Mouse (Mus musculus) cerebellum, postnatal 4 days (tissue): ENCODE data around the gene Capza2.

Source experiments
- DNase-seq, 2 experiments: peaks; one replicate each; pipeline ENCODE4 v3.0.0; 2022; ENCODE audit warnings: low spot score in 2 of 2, mixed read lengths in 1 of 2

Capza2 gene

DNA sequence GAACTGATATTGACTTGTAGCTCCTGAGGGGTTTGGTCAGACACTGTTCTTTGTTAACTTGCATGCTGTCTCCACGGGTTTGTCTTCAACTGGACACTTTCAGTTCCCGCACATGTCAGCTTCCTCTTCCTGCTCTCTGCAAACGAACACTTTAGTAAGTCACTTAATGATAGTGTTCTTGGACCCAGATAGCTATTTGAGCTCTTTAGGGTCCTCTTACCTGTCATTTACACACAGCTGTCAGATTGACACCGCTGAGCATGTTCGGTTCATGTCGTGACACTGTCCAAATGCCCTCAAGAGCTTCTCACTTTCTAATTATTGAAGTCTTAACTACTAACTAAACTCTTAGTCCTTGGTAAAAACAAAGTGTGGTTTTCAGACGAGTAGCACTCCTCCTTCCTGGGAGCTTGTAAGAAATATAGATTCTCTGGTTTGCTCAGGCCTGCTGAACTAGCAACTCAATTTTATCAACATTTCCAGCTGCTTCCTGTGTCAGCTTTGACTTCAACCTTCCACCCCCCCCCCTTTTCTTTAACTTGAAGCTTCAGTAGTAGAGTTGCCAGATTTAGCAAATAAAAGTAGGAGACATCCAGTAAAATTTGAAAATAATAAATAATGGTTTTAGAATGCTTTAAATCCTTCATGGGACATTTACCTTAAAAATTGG is at the start of gene Capza2:
Gene Capza2, plus strand, starts transcription at position 620 of the 670 bp plus-strand sequence.
- no peak for DNase-seq

GRCm38 (mm10) chr6:17589049-17589952 is 46.7 kb upstream of the Capza2 start:
- DNase-seq: peak; percentile 78 to 85

- DNase-seq: no peak
Measured at GRCm38 (mm10) chr6:17589953-17590627, 45.9 kb upstream of the Capza2 start.

- DNase-seq: no peak
Measured at GRCm38 (mm10) chr6:17593971-17594370, 42.1 kb upstream of the Capza2 start.

DNA sequence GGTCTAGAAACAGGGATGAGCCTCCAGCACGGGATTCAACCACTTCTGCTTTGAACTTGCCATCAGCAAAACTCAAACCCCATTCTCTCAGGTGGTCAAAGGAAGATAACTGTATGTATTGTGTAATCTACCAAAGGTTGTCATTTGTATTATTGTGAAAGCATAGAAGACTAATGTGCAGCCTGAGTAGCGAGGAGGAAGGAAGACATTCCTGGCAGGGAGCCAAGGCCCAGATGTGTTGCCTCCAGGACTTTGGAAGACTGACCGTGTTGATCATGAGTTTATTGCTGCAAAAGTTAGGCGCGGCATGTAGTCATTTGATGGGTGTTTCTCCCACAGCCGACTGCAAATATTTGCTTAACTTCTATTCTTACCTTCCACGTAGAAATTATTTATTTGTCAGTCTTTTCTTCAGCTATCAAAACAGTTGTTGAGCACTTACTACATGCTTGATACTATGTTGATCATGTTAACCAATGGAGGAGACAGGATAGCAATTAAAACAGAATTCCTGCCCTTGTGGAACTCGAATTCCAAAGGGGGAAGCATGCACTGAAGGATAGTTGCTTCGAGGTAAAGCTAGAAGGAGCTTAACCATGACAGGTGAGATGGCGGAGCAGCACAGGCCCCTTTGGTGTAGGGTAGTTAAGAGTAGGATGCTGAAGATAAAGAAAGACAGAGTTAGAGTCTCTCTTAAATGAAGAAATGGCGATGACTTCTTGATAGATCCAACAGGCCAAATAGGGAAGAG is 40.1 kb upstream of the Capza2 start:
- DNase-seq: no peak

- no peak for DNase-seq
Measured at GRCm38 (mm10) chr6:17599373-17599772, 36.7 kb upstream of the Capza2 start.

DNA sequence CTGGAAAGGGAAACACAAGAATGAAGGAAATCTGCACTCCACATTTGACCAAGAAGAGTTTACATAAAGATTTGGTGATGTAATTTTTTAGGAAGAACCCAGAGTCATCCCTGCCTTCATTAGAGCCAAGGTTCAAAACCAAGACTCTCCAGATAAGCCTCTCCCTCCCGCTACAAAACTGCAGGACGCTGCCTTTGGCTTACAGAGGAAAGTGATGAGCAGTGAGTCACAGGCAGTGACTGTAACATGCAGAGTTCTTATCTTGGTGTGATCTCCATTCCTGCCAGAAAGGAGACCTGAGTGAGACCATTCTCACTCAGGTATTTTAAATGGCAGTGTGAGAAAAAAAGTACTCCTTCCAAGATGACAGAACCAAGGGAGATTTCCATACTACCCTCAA is 34.5 kb upstream of the Capza2 start:
- DNase-seq: no peak

- DNase-seq: no peak
Measured at GRCm38 (mm10) chr6:17606915-17607314, 29.1 kb upstream of the Capza2 start.

DNA sequence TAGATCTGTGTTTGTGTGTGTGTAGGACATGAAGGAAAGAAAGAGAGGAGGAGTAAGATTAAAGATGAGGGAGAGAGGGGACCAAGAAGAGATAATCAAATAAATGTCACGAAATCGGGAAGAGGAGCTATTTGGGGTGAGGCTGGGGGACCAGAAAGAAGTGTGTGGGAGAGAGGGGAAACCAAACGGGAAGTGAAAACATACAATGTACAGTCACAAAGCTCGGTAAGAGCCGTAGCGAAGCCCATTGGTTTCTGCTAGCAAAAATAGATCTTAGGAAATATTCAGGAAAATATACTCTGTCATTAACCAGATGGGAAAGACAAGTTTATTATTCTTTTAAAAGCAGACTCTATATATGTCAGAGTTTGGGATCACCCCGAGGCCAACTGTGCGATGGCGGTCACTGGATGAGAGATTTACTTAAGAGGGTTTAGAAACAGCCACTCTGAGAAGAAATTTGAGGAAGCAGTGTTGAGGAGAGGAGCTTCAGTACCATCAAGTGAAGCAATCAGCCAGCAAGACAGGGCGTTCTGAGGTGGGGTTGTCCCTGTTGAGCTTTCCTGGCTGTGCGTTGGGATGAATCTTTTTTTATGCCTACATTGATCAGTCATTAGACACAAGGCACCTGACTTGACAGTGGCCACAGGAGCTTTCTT is 24.6 kb upstream of the Capza2 start:
- DNase-seq: no peak

DNA sequence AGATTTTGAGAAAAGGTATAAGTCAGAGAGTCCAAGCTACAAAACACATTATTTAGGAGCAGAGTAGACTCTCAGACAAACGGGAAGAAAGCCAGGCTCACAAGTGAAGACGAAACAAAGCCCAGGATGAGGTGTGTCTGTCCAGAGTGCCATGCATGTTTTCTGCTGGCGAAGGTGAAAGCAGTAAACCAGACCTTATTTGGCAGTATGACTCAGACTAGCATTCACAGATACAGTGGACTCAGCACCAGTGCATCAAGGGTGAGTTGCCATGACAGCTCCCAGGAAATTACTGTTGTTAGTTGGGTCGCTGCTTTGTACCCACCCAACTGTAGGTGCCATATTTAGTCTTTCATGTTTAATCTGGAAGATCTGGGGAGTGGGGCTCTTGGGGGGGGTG is 23.4 kb upstream of the Capza2 start:
- DNase-seq: no peak

DNA sequence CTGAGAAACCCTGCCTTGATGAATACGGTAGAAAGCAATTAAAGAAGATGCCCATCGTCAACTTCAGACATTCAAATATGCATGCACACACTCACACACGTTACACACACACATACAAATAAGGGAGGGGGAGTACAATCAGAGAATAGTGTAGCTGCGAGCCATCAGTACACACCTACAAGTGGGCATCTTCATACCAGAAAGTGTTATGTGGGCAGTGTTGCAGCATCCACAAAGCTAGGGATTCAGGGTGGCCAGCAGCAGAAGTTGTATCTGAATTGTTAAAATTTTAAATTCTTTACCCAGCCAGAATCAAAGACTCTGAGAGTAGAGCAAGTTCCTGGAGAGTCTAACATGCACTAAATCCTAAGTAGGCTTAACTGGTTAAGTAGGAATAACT is 15.2 kb upstream of the Capza2 start:
- no peak for DNase-seq

- no peak for DNase-seq
Measured at GRCm38 (mm10) chr6:17621436-17621835, 14.6 kb upstream of the Capza2 start.

- no peak for DNase-seq
Measured at GRCm38 (mm10) chr6:17628701-17629455, 7.2 kb upstream of the Capza2 start.

DNA sequence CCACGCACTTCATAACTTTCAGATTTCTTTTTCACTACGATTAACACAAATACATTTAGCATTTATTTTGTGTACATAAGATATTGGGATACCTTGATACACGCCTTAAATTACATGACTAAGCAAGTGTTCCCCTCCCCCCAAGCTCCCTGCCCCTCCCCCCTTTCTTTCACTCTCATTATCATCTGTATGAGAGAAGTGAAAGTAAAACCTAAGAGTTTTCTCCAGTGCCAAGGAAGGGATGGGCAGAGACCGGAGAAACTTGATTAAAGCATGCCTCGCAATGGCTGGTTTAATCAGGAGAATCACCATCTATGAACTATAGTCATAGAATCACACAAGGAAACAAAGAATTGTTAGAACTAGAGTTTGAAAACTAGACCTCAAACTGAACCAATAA is 6.3 kb upstream of the Capza2 start:
- no peak for DNase-seq

- no peak for DNase-seq
Measured at GRCm38 (mm10) chr6:17631611-17632010, 4.4 kb upstream of the Capza2 start.

DNA sequence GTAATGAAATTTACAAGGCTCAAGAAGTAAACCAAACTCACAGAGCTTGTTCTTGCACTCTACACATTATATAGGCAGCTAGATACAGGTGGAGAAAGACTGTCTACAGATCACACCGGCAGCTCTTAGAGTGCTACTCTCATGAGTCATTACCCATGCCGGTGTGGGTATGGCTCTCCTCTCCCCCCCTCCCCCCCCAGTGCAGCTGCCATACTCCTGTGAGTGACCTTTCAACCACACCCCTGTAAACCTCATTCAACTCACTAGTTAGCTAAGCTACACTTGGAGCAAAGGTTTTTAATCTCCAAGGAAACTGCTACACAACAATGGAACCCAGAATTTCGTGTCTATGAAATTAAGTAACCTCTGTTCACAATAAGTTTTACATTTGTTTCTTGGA is 2.2 kb upstream of the Capza2 start:
- no peak for DNase-seq

DNA sequence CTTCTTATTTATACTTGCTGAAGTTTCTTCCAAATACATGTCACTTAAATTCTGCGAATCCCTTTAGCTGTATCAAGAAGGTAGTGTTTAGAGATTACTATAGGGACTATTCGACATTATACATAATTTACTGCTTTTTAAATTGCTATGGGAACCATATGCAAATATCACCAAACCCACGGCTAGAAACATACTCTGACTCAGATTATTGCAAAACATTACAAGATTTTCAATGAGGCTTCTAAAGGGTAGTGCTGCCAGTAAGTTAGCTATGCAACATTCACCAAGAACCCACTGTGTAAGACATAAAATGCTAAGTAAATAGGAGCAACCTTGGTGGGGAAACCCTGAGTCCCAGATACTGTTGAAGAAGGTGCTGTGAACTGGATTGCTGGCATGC is 1.0 kb upstream of the Capza2 start:
- DNase-seq: no peak

DNA sequence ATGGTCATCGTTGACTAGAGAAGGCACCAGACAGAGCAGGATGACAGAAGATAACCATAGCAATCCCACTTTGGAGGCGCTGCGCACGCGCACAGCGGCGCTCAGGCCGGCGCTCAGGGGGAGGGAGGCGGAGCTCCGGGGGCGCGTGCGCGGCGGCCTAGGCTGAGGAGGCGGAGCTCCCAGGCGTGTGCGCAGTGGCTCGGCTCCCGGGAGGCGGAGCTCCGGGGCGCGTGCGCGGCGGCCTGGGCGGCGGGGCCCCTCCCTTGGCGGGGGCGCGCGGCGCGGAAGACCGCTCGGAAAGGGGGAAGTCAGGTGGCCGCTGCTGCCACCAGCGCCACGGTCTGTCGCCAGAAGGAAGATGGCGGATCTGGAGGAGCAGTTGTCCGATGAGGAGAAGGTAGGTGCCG is 733 bp downstream of the Capza2 start:
- peak; percentile 92 to 96 for DNase-seq

- peak in 1 of 2 experiments; percentile 7 for DNase-seq
Measured at GRCm38 (mm10) chr6:17637205-17638203, 1.5 kb downstream of the Capza2 start.
